Mouse (Mus musculus) thymus, postnatal 25 days (tissue): ENCODE results near the gene Exoc3l4.

Source experiments
- DNase-seq: peaks from one replicate; pipeline ENCODE4 v3.0.0; 2022

Gene Exoc3l4

GRCm38 (mm10) chr12:111411631-111412355 lies 5.0 kb upstream of the Exoc3l4 start:
- DNase-seq: no peak

- no peak for DNase-seq
Observed at GRCm38 (mm10) chr12:111412581-111413284, 4.1 kb upstream of the Exoc3l4 start.

- DNase-seq: peak; percentile 76
Observed at GRCm38 (mm10) chr12:111413300-111413699, 3.5 kb upstream of the Exoc3l4 start.

GRCm38 (mm10) chr12:111419918-111420317 lies 3.1 kb downstream of the Exoc3l4 start:
- DNase-seq: no peak

GRCm38 (mm10) chr12:111420946-111421709 lies 4.3 kb downstream of the Exoc3l4 start:
- DNase-seq: no peak

GRCm38 (mm10) chr12:111422852-111423251 lies 6.0 kb downstream of the Exoc3l4 start:
- no peak for DNase-seq

GRCm38 (mm10) chr12:111423570-111424129 lies 6.8 kb downstream of the Exoc3l4 start:
- no peak for DNase-seq

GRCm38 (mm10) chr12:111424547-111424946 lies 7.7 kb downstream of the Exoc3l4 start:
- no peak for DNase-seq

- peak; percentile 65 for DNase-seq
Observed at GRCm38 (mm10) chr12:111425258-111425657, 8.4 kb downstream of the Exoc3l4 start.

GRCm38 (mm10) chr12:111425789-111426460 lies 9.1 kb downstream of the Exoc3l4 start:
- DNase-seq: peak; percentile 87

GRCm38 (mm10) chr12:111427438-111428113 lies 10.8 kb downstream of the Exoc3l4 start:
- no peak for DNase-seq

- no peak for DNase-seq
Observed at GRCm38 (mm10) chr12:111428364-111428763, 11.5 kb downstream of the Exoc3l4 start.

GRCm38 (mm10) chr12:111428961-111429911 lies 12.4 kb downstream of the Exoc3l4 start:
- no peak for DNase-seq

GRCm38 (mm10) chr12:111430049-111430867 lies 13.4 kb downstream of the Exoc3l4 start:
- DNase-seq: no peak

GRCm38 (mm10) chr12:111430868-111431817 lies 14.3 kb downstream of the Exoc3l4 start:
- DNase-seq: no peak

GRCm38 (mm10) chr12:111432097-111432496 lies 15.3 kb downstream of the Exoc3l4 start:
- no peak for DNase-seq

- no peak for DNase-seq
Observed at GRCm38 (mm10) chr12:111432751-111433331, 16.0 kb downstream of the Exoc3l4 start.

GRCm38 (mm10) chr12:111434164-111434744 lies 17.4 kb downstream of the Exoc3l4 start:
- DNase-seq: no peak
